Mouse (Mus musculus) embryonic facial prominence, embryonic 10.5 days (tissue): ENCODE measurements at regions not wholly inside any gene's neighbourhood (a gene's known extent, or its start where the extent isn't known, plus 50 kb on each side); places are given as distances from the start of the nearest gene placed in this dataset.

Source experiments
- DNase-seq: peaks from one replicate; pipeline ENCODE4 v3.0.0-alpha.2; 2017; ENCODE audit warnings: low spot score
- H3K27ac ChIP-seq: fragments of 300-500 bp; sonication (generic); replicated peaks from 2 replicates; pipeline ENCODE4 v1.5.1; 2016; ENCODE audit warnings: mild to moderate bottlenecking
- H3K27me3 ChIP-seq: fragments of 300-500 bp; sonication (generic); replicated peaks from 2 replicates; pipeline ENCODE4 v1.6.1; 2016; ENCODE audit warnings: low read depth, mild to moderate bottlenecking; ENCODE audit not compliant: poor library complexity, severe bottlenecking
- H3K36me3 ChIP-seq: fragments of 300-500 bp; sonication (generic); replicated peaks from 2 replicates; pipeline ENCODE4 v1.6.1; 2016; ENCODE audit warnings: mild to moderate bottlenecking, moderate library complexity
- H3K4me1 ChIP-seq: fragments of 300-500 bp; sonication (generic); 2 replicates; pipeline ENCODE4 v1.6.1; 2016
- H3K4me3 ChIP-seq: fragments of 300-500 bp; sonication (generic); 2 replicates; pipeline ENCODE4 v1.5.1; 2016; ENCODE audit warnings: mild to moderate bottlenecking, moderate library complexity
- H3K9me3 ChIP-seq: fragments of 300-500 bp; sonication (generic); 2 replicates; pipeline ENCODE4 v1.6.1; 2016; ENCODE audit warnings: mild to moderate bottlenecking
- WGBS: fragments of 180-500 bp; shearing (Covaris S2); methylation state at CpG from one replicate; pipeline ENCODE4 v1.1.7; 2016; 5-methylcytosine and 5-hydroxymethylcytosine counted together

DNA sequence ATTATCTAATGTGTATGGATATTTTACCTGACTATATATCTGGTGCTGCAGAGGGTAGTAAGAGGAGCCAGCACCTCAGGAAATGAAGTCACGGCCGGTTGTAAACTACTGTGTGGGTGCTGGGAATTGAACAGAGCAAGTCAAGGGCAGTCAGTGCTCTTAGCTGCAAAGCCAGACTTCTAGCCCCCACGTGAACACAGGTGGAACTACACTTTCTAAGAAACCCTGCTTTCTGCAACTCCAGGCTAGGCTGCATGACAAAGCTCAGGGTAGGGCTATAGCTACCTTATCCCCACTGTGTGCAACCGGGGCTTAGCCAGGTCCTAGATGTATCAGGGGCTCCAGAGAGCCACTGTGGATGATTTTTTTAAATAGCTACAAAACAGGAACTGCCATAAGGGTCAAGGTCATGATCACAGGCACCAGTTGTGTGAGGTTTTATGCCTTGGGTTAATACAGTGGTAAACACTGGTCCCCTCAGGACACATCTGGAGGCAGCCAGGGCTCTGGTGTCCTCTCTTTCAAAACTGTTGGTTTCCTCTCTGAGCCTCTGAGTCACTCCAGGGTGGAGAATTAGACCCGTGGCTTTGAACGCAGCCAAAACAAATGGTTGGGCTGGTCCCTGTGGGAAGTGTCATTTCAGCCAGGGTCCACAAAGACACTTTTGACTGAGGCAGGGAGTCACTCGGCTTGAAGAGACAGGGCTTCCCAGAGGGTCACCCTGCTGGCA is 76.5 kb downstream of the Gm26897 start:
- peak overlapping the region; percentile 46 for H3K27ac ChIP-seq
- 41% methylated on average over 7 of the region's 7 CpGs for whole genome bisulfite sequencing
- no peaks in the 10 kb centered on the region for H3K9me3 ChIP-seq
- no peaks in the 10 kb centered on the region; the same call in 1 of the 2 replicates for H3K27me3 ChIP-seq
- no peak for DNase-seq
- no peaks in the 10 kb centered on the region for H3K36me3 ChIP-seq
- no peak overlapping the region for H3K4me3 ChIP-seq
- peaks cover 49% of the 10 kb centered on the region for H3K4me1 ChIP-seq

DNA sequence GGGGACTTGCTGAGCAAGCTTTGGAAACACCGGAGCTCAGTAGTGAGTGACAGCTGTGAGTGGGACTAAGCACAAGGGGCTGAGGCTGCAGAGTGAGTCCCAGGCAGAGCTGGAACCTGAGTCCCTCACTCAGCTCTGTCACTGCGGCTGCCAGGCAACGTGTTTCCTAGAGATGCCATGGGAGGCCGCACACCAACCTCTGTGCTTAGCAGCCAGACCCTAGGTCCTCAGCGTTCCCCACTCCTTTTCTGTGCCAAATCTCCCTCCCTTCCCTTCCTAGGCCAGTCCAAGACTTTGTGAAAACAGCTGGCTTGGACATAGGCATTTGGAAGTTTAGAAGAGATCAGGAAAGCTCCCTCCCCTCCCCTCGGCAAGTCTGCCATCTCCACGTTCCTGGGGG is 78.9 kb downstream of the Gm26897 start:
- Histone ChIP-seq H3K4me1 (peaks cover 29% of the 10 kb centered on the region), H3K27me3 (peaks cover 9% of the 10 kb centered on the region), H3K9me3 (no peaks in the 10 kb centered on the region), H3K36me3 (no peaks in the 10 kb centered on the region), H3K4me3 (no peak overlapping the region), H3K27ac (peak overlapping the region; percentile 10; the same call in 1 of the 2 replicates)
- no peak for DNase-seq
- 54% methylated on average over 7 of the region's 7 CpGs for WGBS

DNA sequence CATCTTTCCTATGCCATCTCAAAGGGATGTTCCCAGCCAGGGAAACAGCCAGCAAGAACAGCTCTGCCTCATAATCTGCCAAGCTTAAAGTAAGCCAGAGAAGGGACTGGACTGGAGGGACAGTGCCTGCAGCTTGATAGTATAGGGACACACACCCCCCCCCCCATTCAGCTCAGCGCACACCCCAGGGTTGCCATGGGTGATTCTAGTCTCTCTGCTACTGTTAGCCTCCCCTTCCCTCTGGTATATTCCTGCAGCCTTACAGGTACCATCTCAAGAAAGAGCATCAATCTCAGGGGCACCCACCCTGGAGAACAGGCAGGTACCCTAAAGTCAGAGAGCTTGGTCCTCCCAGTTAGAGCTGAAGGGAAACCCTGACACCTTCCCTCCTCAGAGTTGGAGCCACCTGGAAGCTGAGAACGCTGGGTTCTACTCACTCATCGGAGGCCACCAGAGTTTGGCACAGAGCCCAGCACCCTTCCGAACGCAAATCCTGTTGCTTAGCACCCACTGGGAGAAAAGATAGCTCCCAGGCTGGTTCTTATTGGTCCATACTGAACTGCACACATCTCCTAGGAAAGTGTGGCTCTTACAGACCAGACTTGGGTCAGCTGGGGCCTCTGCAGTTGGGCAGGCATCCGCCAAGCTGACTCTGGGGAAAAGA is 79.5 kb downstream of the Gm26897 start:
- Histone ChIP-seq H3K27ac (0 out of 2 replicates have a peak overlapping the region, but pooled peaks have one; percentile 14), H3K27me3 (peaks cover 9% of the 10 kb centered on the region), H3K4me3 (no peak overlapping the region), H3K9me3 (no peaks in the 10 kb centered on the region), H3K4me1 (peaks cover 24% of the 10 kb centered on the region), H3K36me3 (no peaks in the 10 kb centered on the region)
- no peak for DNase-seq
- 88% methylated on average over 6 of the region's 6 CpGs for WGBS

DNA sequence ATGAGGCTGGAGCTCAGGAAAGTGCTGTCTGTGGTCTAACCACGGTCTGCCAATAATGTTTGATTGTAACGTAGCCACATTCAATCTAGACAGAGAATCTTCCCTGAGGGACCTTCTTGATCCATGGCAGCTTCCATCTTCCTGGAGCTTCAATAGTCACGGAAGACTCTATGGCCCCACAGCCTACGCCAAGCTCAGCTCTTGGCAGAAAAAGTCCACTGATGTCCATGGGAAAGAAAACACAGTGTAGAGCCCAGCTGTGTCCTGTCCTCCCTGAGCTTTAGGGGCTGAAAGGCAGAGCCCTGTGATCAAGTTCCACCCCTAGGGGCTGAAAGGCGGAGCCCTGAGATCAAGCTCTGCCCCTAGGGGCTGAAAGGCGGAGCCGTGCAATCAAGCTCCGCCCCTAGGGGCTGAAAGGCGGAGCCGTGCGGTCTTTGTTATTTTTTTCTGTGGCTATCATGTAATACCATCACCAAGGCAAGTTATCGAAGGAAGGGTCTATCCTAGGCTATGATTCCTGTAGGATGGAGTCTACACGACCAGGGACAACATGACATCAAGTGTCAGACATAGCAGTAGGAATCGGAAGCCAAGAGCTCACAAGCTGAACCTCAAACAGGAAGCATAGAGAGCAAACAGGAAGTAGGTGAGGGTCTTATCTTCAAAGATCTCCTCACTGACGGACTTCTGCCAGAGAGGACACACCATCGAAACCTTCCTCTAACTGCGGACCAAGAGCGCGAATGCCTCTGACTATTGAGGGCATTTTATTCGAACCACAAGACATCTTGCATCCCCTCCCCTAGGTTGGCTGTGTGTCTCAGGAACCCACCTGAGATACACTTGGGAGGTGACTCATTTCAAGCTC is 81.4 kb downstream of the Gm26897 start:
- no peaks in the 10 kb centered on the region for H3K36me3 ChIP-seq
- peaks cover 22% of the 10 kb centered on the region for H3K4me1 ChIP-seq
- H3K9me3 ChIP-seq = no peaks in the 10 kb centered on the region
- DNase-seq = no peak
- WGBS = 88% methylated on average over 20 of the region's 20 CpGs
- no peak overlapping the region for H3K4me3 ChIP-seq
- peaks cover 13% of the 10 kb centered on the region for H3K27me3 ChIP-seq
- no peak overlapping the region for H3K27ac ChIP-seq

DNA sequence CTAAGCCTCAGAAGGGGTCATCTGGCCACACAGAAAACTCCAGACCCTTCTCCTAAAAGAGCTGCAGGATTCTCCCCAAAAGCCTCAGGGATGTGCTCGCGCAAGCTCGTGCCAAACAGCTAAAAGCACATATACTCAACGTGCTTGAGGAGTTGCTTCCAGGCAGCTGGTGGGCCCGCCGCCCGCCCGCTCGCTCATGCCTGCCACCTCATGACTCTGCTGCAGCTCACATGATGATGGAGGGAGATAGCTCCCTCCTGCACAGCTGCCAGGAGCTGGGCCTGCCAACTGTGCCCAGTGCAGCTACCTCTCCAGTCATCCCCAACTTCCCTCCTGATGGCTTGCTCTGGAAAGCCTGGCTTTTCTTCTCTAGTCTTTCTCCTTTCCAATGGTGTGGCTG is 87.2 kb downstream of the Gm26897 start:
- Histone ChIP-seq H3K27me3 (peaks cover 31% of the 10 kb centered on the region), H3K27ac (no peak overlapping the region), H3K4me1 (peaks cover 19% of the 10 kb centered on the region), H3K9me3 (no peaks in the 10 kb centered on the region), H3K36me3 (no peaks in the 10 kb centered on the region), H3K4me3 (no peak overlapping the region)
- WGBS = 92% methylated on average over 9 of the region's 9 CpGs
- no peak for DNase-seq

DNA sequence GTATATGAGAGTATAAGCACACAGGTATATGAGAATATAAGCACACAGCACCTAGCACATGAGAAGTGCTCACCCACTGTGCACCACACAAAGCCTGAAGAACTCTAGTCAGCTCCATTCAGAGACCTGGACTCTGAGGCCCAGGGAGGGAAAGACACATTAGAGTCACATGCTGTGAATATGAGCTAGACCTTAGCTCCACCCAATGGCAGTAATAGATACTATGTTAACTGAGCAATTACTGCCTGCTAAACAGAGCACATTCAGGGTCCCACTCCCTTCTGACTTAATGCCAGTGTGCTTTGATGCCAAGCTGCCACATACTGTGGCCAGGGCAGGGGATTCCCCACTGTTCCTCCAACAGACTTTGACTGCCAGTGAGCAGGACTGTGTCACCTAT is 89.2 kb downstream of the Gm26897 start:
- peaks cover 19% of the 10 kb centered on the region for H3K4me1 ChIP-seq

DNA sequence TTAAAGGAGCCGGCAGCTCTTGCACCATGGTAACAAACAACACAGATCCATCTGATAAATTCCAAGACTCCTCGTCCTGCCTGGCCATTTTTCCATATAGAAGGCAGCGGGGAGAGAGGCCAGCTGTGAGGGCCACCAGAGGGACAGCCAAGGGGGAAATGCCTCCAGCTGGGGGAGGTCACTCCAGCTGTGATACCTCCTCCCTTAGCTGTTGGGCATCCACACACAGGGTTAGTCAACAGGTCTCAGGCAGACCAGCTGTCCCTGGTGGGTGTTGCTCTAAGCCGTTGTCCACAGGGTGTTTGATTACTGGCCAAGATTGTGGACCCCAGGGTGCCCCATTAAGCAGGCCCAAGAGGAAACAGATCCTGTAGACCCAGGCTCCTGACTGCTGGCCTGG is 89.7 kb downstream of the Gm26897 start:
- Histone ChIP-seq H3K4me1 (peaks cover 16% of the 10 kb centered on the region), H3K4me3 (no peak overlapping the region), H3K27ac (0 out of 2 replicates have a peak overlapping the region, but pooled peaks have one; percentile 5), H3K9me3 (no peaks in the 10 kb centered on the region), H3K36me3 (no peaks in the 10 kb centered on the region), H3K27me3 (peaks cover 25% of the 10 kb centered on the region)
- no peak for DNase-seq
- 37% methylated on average over 4 of the region's 4 CpGs for WGBS

More for the DNA sequence above, 89.2 kb downstream of the Gm26897 start:
- H3K27me3 ChIP-seq = peaks cover 25% of the 10 kb centered on the region
- H3K9me3 ChIP-seq = no peaks in the 10 kb centered on the region
- no peak for DNase-seq
- no peak overlapping the region for H3K4me3 ChIP-seq
- H3K27ac ChIP-seq = 0 out of 2 replicates have a peak overlapping the region, but pooled peaks have one; percentile 5
- H3K36me3 ChIP-seq = no peaks in the 10 kb centered on the region

DNA sequence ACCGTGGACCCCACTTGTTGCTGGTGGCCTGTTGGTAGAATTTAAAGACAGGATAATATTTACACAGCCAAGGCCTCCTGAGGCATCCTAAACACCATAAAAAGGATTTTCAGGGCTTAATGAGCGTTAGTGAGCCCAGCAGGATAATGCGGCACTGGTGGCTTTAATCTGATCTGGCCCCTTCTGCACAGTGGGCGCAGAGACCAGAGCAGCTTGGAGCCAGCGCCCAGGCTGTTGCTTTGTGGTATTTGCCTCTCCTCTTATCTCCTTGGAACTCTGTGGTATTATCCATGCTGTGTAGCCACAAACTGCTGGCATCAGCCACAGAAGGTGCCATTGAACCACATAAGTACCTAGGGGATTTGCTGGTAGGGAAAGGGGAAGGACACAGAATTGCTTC is 90.1 kb downstream of the Gm26897 start:
- no peak for DNase-seq
- H3K27me3 ChIP-seq = peaks cover 25% of the 10 kb centered on the region
- WGBS = 35% methylated on average over 5 of the region's 5 CpGs

DNA sequence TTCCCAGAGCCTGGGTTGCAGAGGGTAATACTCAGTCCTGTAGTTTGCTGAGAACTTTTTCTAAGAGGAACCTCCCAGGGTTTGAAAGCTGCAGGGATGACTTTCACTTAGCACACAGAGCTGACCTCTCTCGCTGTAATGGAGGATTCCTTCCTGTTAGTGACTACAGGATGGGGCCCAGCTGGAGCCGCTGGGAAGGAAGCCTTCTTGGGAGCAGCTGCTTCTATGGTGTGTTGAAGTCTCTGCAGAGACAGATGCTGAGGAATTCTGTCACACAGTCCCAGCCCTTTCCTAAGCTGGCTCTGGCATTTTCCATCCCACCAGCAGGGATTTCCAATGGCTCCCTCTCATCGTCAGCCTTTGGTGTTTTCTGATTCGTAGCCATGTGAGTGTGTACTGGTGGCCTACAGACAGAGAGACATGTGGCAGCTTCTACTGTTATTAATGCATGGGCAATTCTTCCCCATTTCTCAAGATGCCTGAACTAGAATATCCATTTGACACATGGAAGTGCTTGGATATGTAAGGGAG is 90.9 kb downstream of the Gm26897 start:
- WGBS = 66% methylated on average over 4 of the region's 4 CpGs
- Histone ChIP-seq H3K27me3 (peaks cover 25% of the 10 kb centered on the region), H3K4me3 (no peak overlapping the region), H3K9me3 (no peaks in the 10 kb centered on the region), H3K27ac (no peak overlapping the region), H3K36me3 (no peaks in the 10 kb centered on the region), H3K4me1 (peaks cover 17% of the 10 kb centered on the region)
- DNase-seq = no peak

More for the DNA sequence above, 90.1 kb downstream of the Gm26897 start:
- no peaks in the 10 kb centered on the region for H3K9me3 ChIP-seq
- H3K4me3 ChIP-seq = no peak overlapping the region
- no peaks in the 10 kb centered on the region for H3K36me3 ChIP-seq
- no peak overlapping the region for H3K27ac ChIP-seq
- H3K4me1 ChIP-seq = peaks cover 12% of the 10 kb centered on the region

DNA sequence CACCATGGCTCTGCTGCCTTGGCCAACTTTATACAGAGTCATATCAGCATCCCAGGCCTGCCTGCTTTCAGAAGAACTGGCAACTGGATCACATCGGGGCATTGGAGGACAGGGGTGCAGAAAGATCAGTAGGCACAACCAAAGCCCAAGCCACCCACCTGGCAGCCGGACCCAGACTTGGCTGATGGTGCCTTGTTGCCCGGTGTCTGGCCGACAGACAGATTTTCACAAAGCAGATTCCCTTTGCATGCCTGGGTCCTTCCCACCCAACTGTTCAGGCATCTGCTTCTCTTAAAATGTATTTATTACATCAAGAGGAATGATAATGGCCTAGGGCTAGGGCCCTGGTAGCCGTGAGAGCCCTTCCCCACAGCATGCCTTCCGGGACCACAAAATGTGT is 96.2 kb downstream of the Gm26897 start:
- H3K4me3 ChIP-seq = no peak overlapping the region
- peak overlapping the region; percentile 19; the same call in 1 of the 2 replicates for H3K27ac ChIP-seq
- peaks cover 11% of the 10 kb centered on the region; the same call in 1 of the 2 replicates for H3K4me1 ChIP-seq
- WGBS = 84% methylated on average over 6 of the region's 6 CpGs
- DNase-seq = no peak
- H3K9me3 ChIP-seq = no peaks in the 10 kb centered on the region
- peaks cover 13% of the 10 kb centered on the region for H3K27me3 ChIP-seq
- H3K36me3 ChIP-seq = no peaks in the 10 kb centered on the region

DNA sequence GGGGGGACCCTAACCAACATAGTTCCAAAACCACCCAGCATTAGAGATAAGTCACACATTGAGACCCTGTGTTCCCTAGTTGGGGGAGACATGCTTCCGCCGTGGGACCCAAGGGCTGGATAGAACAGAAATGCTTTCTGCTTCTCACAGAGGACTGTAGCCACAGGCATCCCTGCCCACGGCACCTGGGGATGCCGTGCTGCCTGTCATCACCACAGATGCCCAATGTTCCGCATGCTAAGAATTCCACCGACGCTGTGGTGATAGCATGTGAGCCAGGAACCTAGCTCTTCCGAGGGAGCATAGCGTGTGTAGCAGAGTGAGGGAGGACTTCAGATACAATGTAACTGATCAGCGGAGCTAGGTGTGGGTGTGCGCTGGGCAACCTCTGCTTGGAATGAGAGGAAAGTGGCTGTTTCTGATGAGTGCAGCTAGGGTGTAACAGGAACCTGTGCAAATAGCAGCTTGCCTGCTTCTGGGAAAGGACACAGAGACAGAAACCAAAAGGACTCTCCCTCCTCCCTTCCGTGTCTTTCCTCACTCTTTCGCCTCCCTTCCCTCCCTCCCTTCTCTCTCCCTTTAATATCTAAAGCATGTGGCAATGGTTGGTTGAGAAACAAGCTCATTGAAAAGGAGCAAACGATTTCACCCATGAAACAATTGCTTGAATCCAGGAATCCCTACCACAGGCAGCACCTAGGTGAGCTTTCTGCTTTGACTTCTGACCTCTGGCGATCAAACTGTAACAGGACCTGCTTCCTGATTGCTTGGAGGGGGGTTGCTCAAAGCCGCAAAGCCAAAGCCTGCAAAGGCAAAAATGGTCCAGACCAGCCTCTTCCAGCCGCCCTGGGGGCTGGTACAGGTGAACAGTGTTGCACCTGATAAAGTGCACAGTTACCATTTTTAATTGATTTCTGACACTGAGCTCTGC is 102.3 kb downstream of the Gm26897 start:
- peak overlapping the region; percentile 28 for H3K4me3 ChIP-seq
- H3K27me3 ChIP-seq = peaks cover 66% of the 10 kb centered on the region
- WGBS = 37% methylated on average over 17 of the region's 17 CpGs
- H3K27ac ChIP-seq = no peak overlapping the region
- DNase-seq = peak; percentile 32
- H3K4me1 ChIP-seq = peaks cover 21% of the 10 kb centered on the region
- H3K36me3 ChIP-seq = no peaks in the 10 kb centered on the region
- no peaks in the 10 kb centered on the region for H3K9me3 ChIP-seq
